Mouse (Mus musculus) lung, embryonic 16.5 days (tissue): Measurements from ENCODE around the gene Lgr6. TPM values are rescaled to one million over a fixed set of nuclear protein-coding genes. Genes with fewer than 3 reads are reported as not detected.

Source experiments
- ATAC-seq: fragments of 200-750 bp; cut with Nextera tagmentation; 2 replicates; pipeline ENCODE4 v1.8.0; 2017; ENCODE audit warnings: low read depth, mild to moderate bottlenecking, moderate library complexity
- H3K27ac ChIP-seq: fragments of 300-500 bp; sonication (generic); 2 replicates; pipeline ENCODE4 v1.5.1; 2014; ENCODE audit warnings: mild to moderate bottlenecking, control low read depth, low read length
- H3K27me3 ChIP-seq: fragments of 300-500 bp; sonication (generic); 2 replicates; pipeline ENCODE4 v1.6.1; 2014; ENCODE audit warnings: low read depth, low read length, mixed read lengths; ENCODE audit not compliant: control insufficient read depth, insufficient read depth
- H3K36me3 ChIP-seq: fragments of 300-500 bp; sonication (generic); 2 replicates; pipeline ENCODE4 v1.6.1; 2014; ENCODE audit warnings: low read length; ENCODE audit not compliant: control insufficient read depth, insufficient read depth
- H3K4me1 ChIP-seq: fragments of 300-500 bp; sonication (generic); replicated peaks from 2 replicates; pipeline ENCODE4 v1.6.1; 2014; ENCODE audit warnings: low read length, mixed read lengths; ENCODE audit not compliant: control insufficient read depth, insufficient read depth
- H3K4me2 ChIP-seq: fragments of 300-500 bp; sonication (generic); 2 replicates; pipeline ENCODE4 v1.6.1; 2014; ENCODE audit warnings: low read depth, low read length, control low read depth
- H3K4me3 ChIP-seq: fragments of 300-500 bp; sonication (generic); 2 replicates; pipeline ENCODE4 v1.5.1; 2014; ENCODE audit warnings: mild to moderate bottlenecking, low read length, control low read depth
- H3K9ac ChIP-seq: fragments of 300-500 bp; sonication (generic); 2 replicates; pipeline ENCODE4 v1.6.1; 2014; ENCODE audit warnings: low read length, control low read depth
- H3K9me3 ChIP-seq: fragments of 300-500 bp; sonication (generic); 2 replicates; pipeline ENCODE4 v1.6.1; 2016; ENCODE audit warnings: low read length; ENCODE audit not compliant: control insufficient read depth
- WGBS: fragments of 180-500 bp; shearing (Covaris S2); extraction: QIAGEN DNeasy Blood & Tissue Kit; methylation state at CpG from one replicate; pipeline ENCODE4 v1.1.7; 2014; 5-methylcytosine and 5-hydroxymethylcytosine counted together
- polyA plus RNA-seq: library from polyadenylated mRNA; unstranded; fragments of >200 nt; fragmentation: Nextera tagmentation; extraction: Ambion mirVana; gene quantifications from 2 replicates; pipeline ENCODE4 v1.2.1, GENCODE M21; 2015

Gene Lgr6
- polyA plus RNA-seq, 1 experiment from 2014 or later: 9.2 TPM

DNA sequence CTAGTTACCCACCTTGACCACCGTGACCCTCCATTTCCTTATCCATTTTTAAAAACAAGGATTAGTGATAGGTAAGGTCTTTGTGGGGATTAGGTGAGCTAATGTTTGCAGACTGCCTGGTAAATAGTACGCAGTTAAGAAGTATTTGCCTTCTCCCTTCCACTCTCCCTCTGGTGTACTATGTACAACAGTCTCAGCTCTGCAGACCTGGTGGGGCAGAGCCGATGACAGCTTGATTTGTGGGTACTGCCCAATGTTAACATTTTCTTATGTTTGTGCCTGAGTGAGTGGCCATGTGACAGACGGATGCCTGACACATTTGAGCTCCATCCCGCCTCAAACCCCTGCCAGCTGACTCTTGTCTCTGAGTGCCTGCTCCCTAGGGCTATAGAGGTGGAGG is 28.6 kb downstream of the Lgr6 start:
- Histone ChIP-seq H3K27me3 (no peaks in the 10 kb centered on the region; the same call in 1 of the 2 replicates), H3K27ac (peak overlapping the region; percentile 10; the same call in 1 of the 2 replicates), H3K4me1 (peaks cover 14% of the 10 kb centered on the region), H3K4me2 (no peak overlapping the region), H3K4me3 (no peak overlapping the region), H3K9ac (no peak overlapping the region), H3K36me3 (no peaks in the 10 kb centered on the region), H3K9me3 (peaks cover 3% of the 10 kb centered on the region; the same call in 1 of the 2 replicates)
- 22% methylated on average over 5 of the region's 5 CpGs for WGBS
- peak; percentile 52 for ATAC-seq

DNA sequence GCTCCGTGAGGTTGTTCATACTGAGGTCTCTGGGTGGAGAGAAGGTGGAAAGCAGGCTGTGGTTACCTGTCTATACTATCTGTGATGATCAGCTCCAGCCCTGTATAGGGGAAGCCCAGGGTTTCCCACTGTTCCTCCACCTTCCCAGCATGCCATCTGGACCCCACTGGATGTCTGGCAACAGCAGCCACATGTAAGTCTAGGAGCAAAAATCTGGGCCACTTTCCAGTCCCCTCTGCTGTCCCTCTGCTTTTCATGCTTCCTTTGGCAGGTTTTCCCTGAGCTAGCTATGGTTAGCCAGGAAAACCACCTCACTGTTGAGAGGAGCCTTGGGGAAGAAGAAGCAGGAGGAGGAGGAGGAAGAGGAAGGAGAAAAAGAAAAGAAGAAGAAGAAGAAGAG is 29.8 kb downstream of the Lgr6 start:
- Histone ChIP-seq H3K4me1 (peaks cover 14% of the 10 kb centered on the region), H3K4me3 (no peak overlapping the region), H3K9ac (no peak overlapping the region), H3K36me3 (no peaks in the 10 kb centered on the region), H3K27ac (no peak overlapping the region), H3K9me3 (peaks cover 3% of the 10 kb centered on the region; the same call in 1 of the 2 replicates), H3K27me3 (no peaks in the 10 kb centered on the region; the same call in 1 of the 2 replicates), H3K4me2 (no peak overlapping the region)
- WGBS: 83% methylated on average over 1 of the region's 1 CpGs
- no peak for ATAC-seq

DNA sequence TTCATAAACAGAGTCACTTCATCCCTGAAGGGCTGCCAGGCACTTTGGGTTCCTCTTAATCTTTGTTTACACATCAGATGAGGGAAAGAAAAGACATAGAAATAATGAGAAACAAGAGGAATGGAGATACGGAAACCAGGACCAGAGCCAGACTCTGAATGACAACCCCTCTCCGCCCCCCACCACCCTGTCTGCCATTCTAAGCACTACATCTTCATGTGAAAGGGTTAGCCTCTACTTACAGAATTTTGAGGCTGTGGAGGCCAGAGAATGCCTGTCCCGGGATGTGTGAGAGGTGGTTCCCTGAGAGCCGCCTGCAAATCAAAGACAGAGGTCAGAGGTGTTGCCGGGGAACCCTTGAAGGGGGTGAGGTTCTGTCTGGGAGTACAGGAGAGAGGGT is 32.4 kb downstream of the Lgr6 start:
- Histone ChIP-seq H3K4me2 (no peak overlapping the region), H3K4me1 (peaks cover 12% of the 10 kb centered on the region), H3K4me3 (no peak overlapping the region), H3K9ac (no peak overlapping the region), H3K36me3 (no peaks in the 10 kb centered on the region), H3K27me3 (no peaks in the 10 kb centered on the region), H3K9me3 (peaks cover 3% of the 10 kb centered on the region; the same call in 1 of the 2 replicates), H3K27ac (peak overlapping the region; percentile 40; the same call in 1 of the 2 replicates)
- WGBS: 18% methylated on average over 5 of the region's 5 CpGs
- ATAC-seq: peak; percentile 55

DNA sequence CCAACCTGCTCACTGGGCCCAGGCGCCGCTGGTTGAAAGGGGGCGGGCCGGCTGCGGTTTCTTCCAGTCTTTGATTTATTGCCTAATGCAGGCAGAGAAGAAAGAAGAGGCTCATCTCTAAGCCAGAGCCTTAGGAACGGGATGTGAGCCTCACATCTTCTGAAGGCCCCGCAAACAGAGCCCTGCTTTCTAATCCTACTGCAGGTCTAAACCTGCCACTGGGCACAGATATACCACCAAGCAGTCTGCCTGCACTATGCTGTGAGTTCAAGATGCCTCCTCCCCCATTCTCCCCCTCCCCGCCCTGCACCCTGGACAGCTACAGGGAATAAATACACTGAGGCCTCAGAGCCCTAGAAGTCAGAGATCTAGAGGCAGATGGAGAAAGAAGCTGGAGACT is 35.2 kb downstream of the Lgr6 start:
- no peaks in the 10 kb centered on the region for H3K27me3 ChIP-seq
- no peak for ATAC-seq
- H3K4me1 ChIP-seq: peaks cover 9% of the 10 kb centered on the region
- H3K27ac ChIP-seq: no peak overlapping the region
- no peaks in the 10 kb centered on the region for H3K36me3 ChIP-seq
- no peak overlapping the region for H3K4me2 ChIP-seq
- no peak overlapping the region for H3K4me3 ChIP-seq
- H3K9ac ChIP-seq: no peak overlapping the region
- WGBS: 63% methylated on average over 8 of the region's 8 CpGs
- peaks cover 3% of the 10 kb centered on the region; the same call in 1 of the 2 replicates for H3K9me3 ChIP-seq

- 90% methylated on average over 2 of the region's 2 CpGs for WGBS
- no peaks in the 10 kb centered on the region for H3K36me3 ChIP-seq
- ATAC-seq: no peak
- no peaks in the 10 kb centered on the region for H3K9me3 ChIP-seq
- H3K27ac ChIP-seq: no peak overlapping the region
- no peak overlapping the region for H3K4me2 ChIP-seq
- H3K9ac ChIP-seq: no peak overlapping the region
- no peaks in the 10 kb centered on the region for H3K27me3 ChIP-seq
- no peaks in the 10 kb centered on the region for H3K4me1 ChIP-seq
- H3K4me3 ChIP-seq: no peak overlapping the region
Observed at GRCm38 (mm10) chr1:135064525-135064924, 40.6 kb downstream of the Lgr6 start.

GRCm38 (mm10) chr1:135062936-135063335 is 42.1 kb downstream of the Lgr6 start:
- Histone ChIP-seq H3K9me3 (no peaks in the 10 kb centered on the region), H3K9ac (no peak overlapping the region), H3K36me3 (no peaks in the 10 kb centered on the region), H3K27me3 (no peaks in the 10 kb centered on the region), H3K4me1 (no peaks in the 10 kb centered on the region), H3K4me3 (no peak overlapping the region), H3K4me2 (no peak overlapping the region), H3K27ac (no peak overlapping the region)
- 66% methylated on average over 5 of the region's 5 CpGs for WGBS
- ATAC-seq: no peak

GRCm38 (mm10) chr1:135061300-135061699 is 43.8 kb downstream of the Lgr6 start:
- 90% methylated on average over 6 of the region's 6 CpGs for WGBS
- no peak for ATAC-seq

DNA sequence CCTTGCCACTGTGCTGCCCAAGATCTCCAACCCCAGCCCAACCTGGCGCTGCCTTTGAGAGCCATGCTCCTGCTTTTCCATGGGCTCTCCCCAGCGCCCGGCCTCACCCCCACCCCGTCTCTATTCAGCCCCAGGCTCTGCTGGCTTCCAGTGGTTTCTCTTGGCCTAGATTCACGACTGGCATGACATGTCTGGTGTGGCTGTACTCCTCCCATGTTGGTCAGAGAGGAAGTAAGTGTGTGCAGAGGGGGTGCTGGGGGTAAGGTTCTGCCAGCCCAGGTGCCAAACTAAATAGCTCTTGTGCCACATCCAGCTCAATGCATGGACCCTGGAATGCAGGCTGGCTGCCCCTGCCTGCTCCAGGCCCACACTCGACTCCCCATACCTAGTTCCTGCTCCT is 44.9 kb downstream of the Lgr6 start:
- Histone ChIP-seq H3K27ac (no peak overlapping the region), H3K9ac (no peak overlapping the region), H3K4me1 (no peaks in the 10 kb centered on the region), H3K4me2 (no peak overlapping the region), H3K9me3 (no peaks in the 10 kb centered on the region), H3K4me3 (no peak overlapping the region), H3K27me3 (no peaks in the 10 kb centered on the region), H3K36me3 (no peaks in the 10 kb centered on the region)
- no peak for ATAC-seq
- 74% methylated on average over 6 of the region's 6 CpGs for whole genome bisulfite sequencing

More at GRCm38 (mm10) chr1:135061300-135061699, 43.8 kb downstream of the Lgr6 start:
- Histone ChIP-seq H3K4me2 (no peak overlapping the region), H3K4me3 (no peak overlapping the region), H3K9me3 (no peaks in the 10 kb centered on the region), H3K27me3 (no peaks in the 10 kb centered on the region), H3K9ac (no peak overlapping the region), H3K36me3 (no peaks in the 10 kb centered on the region), H3K4me1 (no peaks in the 10 kb centered on the region), H3K27ac (no peak overlapping the region)

GRCm38 (mm10) chr1:135056901-135057300 is 48.2 kb downstream of the Lgr6 start:
- WGBS: 74% methylated on average over 8 of the region's 8 CpGs
- H3K9me3 ChIP-seq: no peaks in the 10 kb centered on the region

GRCm38 (mm10) chr1:135054121-135054520 is 51.0 kb downstream of the Lgr6 start:
- Histone ChIP-seq H3K27ac (no peak overlapping the region), H3K4me3 (no peak overlapping the region), H3K27me3 (no peaks in the 10 kb centered on the region), H3K36me3 (no peaks in the 10 kb centered on the region), H3K9me3 (no peaks in the 10 kb centered on the region), H3K4me1 (no peaks in the 10 kb centered on the region), H3K9ac (no peak overlapping the region), H3K4me2 (no peak overlapping the region)
- no peak for ATAC-seq
- WGBS: 61% methylated on average over 5 of the region's 5 CpGs

More at GRCm38 (mm10) chr1:135056901-135057300, 48.2 kb downstream of the Lgr6 start:
- H3K27me3 ChIP-seq: no peaks in the 10 kb centered on the region
- H3K4me3 ChIP-seq: no peak overlapping the region
- no peak overlapping the region for H3K27ac ChIP-seq
- ATAC-seq: no peak
- no peaks in the 10 kb centered on the region for H3K36me3 ChIP-seq
- H3K4me1 ChIP-seq: no peaks in the 10 kb centered on the region
- H3K4me2 ChIP-seq: no peak overlapping the region
- no peak overlapping the region for H3K9ac ChIP-seq
